Mouse (Mus musculus) lung, postnatal 0 days (tissue): ENCODE results near the gene Akr1d1.
A peak's percentile ranks its signal among the peaks of the same experiment; 100 is the strongest.

Source experiments
- CTCF ChIP-seq: IDR thresholded peaks from 2 replicates; pipeline ENCODE4 v1.5.1; 2016; ENCODE audit warnings: antibody characterized with exemption, mild to moderate bottlenecking
- EP300 ChIP-seq: IDR thresholded peaks from 2 replicates; pipeline ENCODE4 v1.6.1; 2016; ENCODE audit warnings: antibody characterized with exemption, mild to moderate bottlenecking, control low read depth

- TF ChIP-seq CTCF (peak; percentile 73), EP300 (no peak)
These were observed 62.4 kb downstream of the Akr1d1 start for GRCm38 (mm10) chr6:37592101-37593032.
